Mouse (Mus musculus) C3H10T1/2 (cell line): ENCODE data around the gene Mthfd1l. TPM values are rescaled to one million over a fixed set of nuclear protein-coding genes. Genes with fewer than 3 reads are reported as not detected.

Source experiments
- polyA plus RNA-seq, 2 experiments: library from polyadenylated mRNA; unstranded; fragments of >200 nt; fragmentation: generic; extraction: Trizol; gene quantifications; one replicate each; pipeline ENCODE4 v1.2.1; 2012; ENCODE audit warnings: missing spikeins in 2 of 2

The Mthfd1l gene
- polyA plus RNA-seq: 10 to 100 TPM; 14.5 to 16.7 TPM

GRCm38 (mm10) chr10:3972981-3973588 lies at the start of gene Mthfd1l:
Gene Mthfd1l (plus strand): TSS chr10:3973118.

Other genes with a start within 250 kb of the Mthfd1l start
- under 1 TPM in 1 of 2 experiments, not detected in 1; 0.02 TPM for gene Plekhg1, start 232.8 kb upstream of the Mthfd1l start, polyA plus RNA-seq